Mouse (Mus musculus) liver, postnatal 0 days (tissue): Measurements from ENCODE around the gene Bmf. TPM values are rescaled to one million over a fixed set of nuclear protein-coding genes. Genes with fewer than 3 reads are reported as not detected.
A peak's percentile ranks its signal among the peaks of the same experiment; 100 is the strongest.

Experiments used
- ATAC-seq: fragments of 200-750 bp; cut with Nextera tagmentation; 2 replicates; pipeline ENCODE4 v1.8.0; 2017; ENCODE audit warnings: mild to moderate bottlenecking, moderate library complexity
- DNase-seq: peaks from one replicate; pipeline ENCODE4 v3.0.0-alpha.2; 2016
- H3K27ac ChIP-seq: fragments of 300-500 bp; sonication (generic); 2 replicates; pipeline ENCODE4 v1.5.1; 2014; ENCODE audit warnings: antibody characterized with exemption, moderate library complexity, mild to moderate bottlenecking, low read depth
- H3K27me3 ChIP-seq: fragments of 300-500 bp; sonication (generic); 2 replicates; pipeline ENCODE4 v1.6.1; 2014; ENCODE audit warnings: low read length, control low read depth, mixed read lengths; ENCODE audit not compliant: insufficient read depth
- H3K36me3 ChIP-seq: fragments of 300-500 bp; sonication (generic); replicated peaks from 2 replicates; pipeline ENCODE4 v1.6.1; 2014; ENCODE audit warnings: mild to moderate bottlenecking, control low read depth, low read length, moderate library complexity, mixed read lengths; ENCODE audit not compliant: insufficient read depth
- H3K4me1 ChIP-seq: fragments of 300-500 bp; sonication (generic); 2 replicates; pipeline ENCODE4 v1.6.1; 2014; ENCODE audit warnings: antibody characterized with exemption, mild to moderate bottlenecking, control low read depth; ENCODE audit not compliant: insufficient read depth
- H3K4me2 ChIP-seq: fragments of 300-500 bp; sonication (generic); 2 replicates; pipeline ENCODE4 v1.6.1; 2014; ENCODE audit warnings: low read depth, mild to moderate bottlenecking, low read length, moderate library complexity, mixed read lengths
- H3K4me3 ChIP-seq: fragments of 300-500 bp; sonication (generic); 2 replicates; pipeline ENCODE4 v1.5.1; 2014; ENCODE audit warnings: low read depth, low read length
- H3K9ac ChIP-seq: fragments of 300-500 bp; sonication (generic); replicated peaks from 2 replicates; pipeline ENCODE4 v1.6.1; 2014; ENCODE audit warnings: mild to moderate bottlenecking, moderate library complexity
- H3K9me3 ChIP-seq: fragments of 300-500 bp; sonication (generic); 2 replicates; pipeline ENCODE4 v1.6.1; 2016; ENCODE audit warnings: mild to moderate bottlenecking, control low read depth, low read length, mixed read lengths
- CTCF ChIP-seq: sonication (generic); IDR thresholded peaks from 2 replicates; pipeline ENCODE4 v1.5.1; 2016; ENCODE audit warnings: antibody characterized with exemption, low read depth
- EP300 ChIP-seq: IDR thresholded peaks from 2 replicates; pipeline ENCODE4 v1.6.1; 2016; ENCODE audit warnings: antibody characterized with exemption, low read depth, mild to moderate bottlenecking
- WGBS: fragments of 180-500 bp; shearing (Covaris S2); extraction: QIAGEN DNeasy Blood & Tissue Kit; methylation state at CpG from one replicate; pipeline ENCODE4 v1.1.7; 2014; ENCODE audit not compliant: insufficient replicate concordance; 5-methylcytosine and 5-hydroxymethylcytosine counted together
- polyA plus RNA-seq: library from polyadenylated mRNA; unstranded; fragments of >200 nt; fragmentation: Nextera tagmentation; extraction: Ambion mirVana; gene quantifications from 2 replicates; pipeline ENCODE4 v1.2.1, GENCODE M21; 2015

Bmf gene
- polyA plus RNA-seq, 1 experiment from 2014 or later: 1.3 TPM

- Histone ChIP-seq H3K9me3 (no peaks in the 10 kb centered on the region), H3K4me3 (peak overlapping the region; percentile 96), H3K27me3 (no peaks in the 10 kb centered on the region), H3K27ac (peak overlapping the region; percentile 92), H3K4me1 (peaks cover 14% of the 10 kb centered on the region), H3K4me2 (peak overlapping the region; percentile 90), H3K36me3 (peaks cover 25% of the 10 kb centered on the region), H3K9ac (peak overlapping the region; percentile 93)
- TF ChIP-seq CTCF (no peak), EP300 (no peak)
- WGBS: 1% methylated on average over 52 of the region's 52 CpGs
- DNase-seq (no peak), ATAC-seq (no peak; the same call in none of the 2 replicates)
Measured at GRCm38 (mm10) chr2:118478833-118479549, 70.5 kb downstream of the Bmf start.

Other genes with a start within 250 kb of the Bmf start
- gene Gpr176, start 176.3 kb downstream of the Bmf start, polyA plus RNA-seq: 0.05 and 0.07 TPM in 2 replicates
- 3.0 and 3.1 TPM in 2 replicates for gene Eif2ak4, start 161.1 kb downstream of the Bmf start, polyA plus RNA-seq
- 101 and 107 TPM in 2 replicates for gene Srp14, start 70.0 kb downstream of the Bmf start, polyA plus RNA-seq
- gene Bub1b, start 48.5 kb upstream of the Bmf start, polyA plus RNA-seq: 12.7 and 15.7 TPM in 2 replicates
- gene Pak6, start 113.6 kb upstream of the Bmf start, polyA plus RNA-seq: 0.08 and 0.15 TPM in 2 replicates
- gene Ankrd63, start 154.3 kb upstream of the Bmf start, polyA plus RNA-seq: 0.02 TPM in 1 of 2 replicates, not detected in the other
- 1.7 and 1.9 TPM in 2 replicates for gene Plcb2, start 178.8 kb upstream of the Bmf start, polyA plus RNA-seq
- 14.0 and 14.7 TPM in 2 replicates for gene Inafm2, start 196.1 kb upstream of the Bmf start, polyA plus RNA-seq
- 0.36 and 0.52 TPM in 2 replicates for gene Ccdc9b, start 213.0 kb upstream of the Bmf start, polyA plus RNA-seq
- not detected in 2 replicates for gene Phgr1, start 223.1 kb upstream of the Bmf start, polyA plus RNA-seq
- 0.06 and 0.14 TPM in 2 replicates for gene Disp2, start 230.0 kb upstream of the Bmf start, polyA plus RNA-seq